Mouse (Mus musculus) lung, embryonic 14.5 days (tissue): ENCODE results near the gene Gucy1a1. TPM values are rescaled to one million over a fixed set of nuclear protein-coding genes. Genes with fewer than 3 reads are reported as not detected.

Experiments used
- ATAC-seq: fragments of 200-750 bp; cut with Nextera tagmentation; 2 replicates; pipeline ENCODE4 v1.8.0; 2017; ENCODE audit warnings: mild to moderate bottlenecking, moderate TSS enrichment, moderate library complexity; ENCODE audit not compliant: insufficient read depth
- DNase-seq: peaks from one replicate; pipeline ENCODE4 v3.0.0-alpha.2; 2015
- H3K27ac ChIP-seq: fragments of 300-500 bp; sonication (generic); 2 replicates; pipeline ENCODE4 v1.5.1; 2014; ENCODE audit warnings: low read depth, mild to moderate bottlenecking, moderate library complexity
- H3K27me3 ChIP-seq: fragments of 300-500 bp; sonication (generic); 2 replicates; pipeline ENCODE4 v1.6.1; 2014; ENCODE audit warnings: low read length, control low read depth; ENCODE audit not compliant: insufficient read depth
- H3K36me3 ChIP-seq: fragments of 300-500 bp; sonication (generic); 2 replicates; pipeline ENCODE4 v1.6.1; 2014; ENCODE audit warnings: control low read depth; ENCODE audit not compliant: insufficient read depth
- H3K4me1 ChIP-seq: fragments of 300-500 bp; sonication (generic); 2 replicates; pipeline ENCODE4 v1.6.1; 2014; ENCODE audit warnings: antibody characterized with exemption, control low read depth; ENCODE audit not compliant: insufficient read depth
- H3K4me2 ChIP-seq: fragments of 300-500 bp; sonication (generic); 2 replicates; pipeline ENCODE4 v1.6.1; 2014; ENCODE audit warnings: mild to moderate bottlenecking
- H3K4me3 ChIP-seq: fragments of 300-500 bp; sonication (generic); 2 replicates; pipeline ENCODE4 v1.5.1; 2014; ENCODE audit warnings: low read depth, low read length
- H3K9ac ChIP-seq: fragments of 300-500 bp; sonication (generic); 2 replicates; pipeline ENCODE4 v1.6.1; 2014
- H3K9me3 ChIP-seq: fragments of 300-500 bp; sonication (generic); 2 replicates; pipeline ENCODE4 v1.6.1; 2016; ENCODE audit warnings: low read depth, low read length, control low read depth
- CTCF ChIP-seq: IDR thresholded peaks from 2 replicates; pipeline ENCODE4 v1.5.1; 2016; ENCODE audit warnings: antibody characterized with exemption, low read depth
- WGBS: fragments of 180-500 bp; shearing (Covaris S2); extraction: QIAGEN DNeasy Blood & Tissue Kit; methylation state at CpG from one replicate; pipeline ENCODE4 v1.1.7; 2014; 5-methylcytosine and 5-hydroxymethylcytosine counted together
- microRNA-seq: library from miRNA; unstranded; fragments of <30 nt; microRNA quantifications from one replicate; pipeline ENCODE4, GENCODE M21; 2016; ENCODE audit warnings: borderline number of aligned reads
- polyA plus RNA-seq: library from polyadenylated mRNA; unstranded; fragments of >200 nt; fragmentation: Nextera tagmentation; extraction: Ambion mirVana; gene quantifications from 2 replicates; pipeline ENCODE4 v1.2.1, GENCODE M21; 2014

Gene Gucy1a1
- polyA plus RNA-seq, 1 experiment from 2014 or later = 111 TPM

DNA sequence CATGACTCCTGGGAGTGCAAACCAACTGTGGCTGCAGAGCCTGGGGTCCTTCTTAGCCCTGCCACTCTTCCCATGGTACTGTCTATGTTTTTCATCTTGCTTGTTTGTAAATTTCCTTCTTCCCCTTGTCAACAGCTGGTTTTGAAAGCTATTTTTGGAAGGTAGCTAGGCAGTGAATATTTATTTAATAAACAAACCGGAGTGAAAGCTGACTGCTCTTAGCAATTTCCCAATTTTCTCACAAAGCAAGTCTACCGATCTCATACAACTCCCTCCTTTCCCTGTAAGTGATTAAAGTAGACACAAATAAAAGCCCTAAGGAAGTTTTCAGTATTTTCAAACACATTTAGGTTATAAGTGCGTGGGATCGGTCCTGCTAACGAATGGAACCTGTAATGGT, 100.7 kb downstream of the Gucy1a1 start:
- Histone ChIP-seq H3K4me2 (no peak overlapping the region), H3K27ac (peak overlapping the region; percentile 55), H3K9me3 (no peaks in the 10 kb centered on the region), H3K36me3 (peaks cover 37% of the 10 kb centered on the region), H3K4me3 (no peak overlapping the region), H3K9ac (no peak overlapping the region), H3K4me1 (peaks cover 24% of the 10 kb centered on the region), H3K27me3 (no peaks in the 10 kb centered on the region)
- no peak for TF ChIP-seq CTCF
- ATAC-seq (0 out of 2 replicates have a peak, but pooled peaks have one; percentile 42), DNase-seq (peak; percentile 65)
- WGBS = 51% methylated on average over 5 of the region's 5 CpGs

DNA sequence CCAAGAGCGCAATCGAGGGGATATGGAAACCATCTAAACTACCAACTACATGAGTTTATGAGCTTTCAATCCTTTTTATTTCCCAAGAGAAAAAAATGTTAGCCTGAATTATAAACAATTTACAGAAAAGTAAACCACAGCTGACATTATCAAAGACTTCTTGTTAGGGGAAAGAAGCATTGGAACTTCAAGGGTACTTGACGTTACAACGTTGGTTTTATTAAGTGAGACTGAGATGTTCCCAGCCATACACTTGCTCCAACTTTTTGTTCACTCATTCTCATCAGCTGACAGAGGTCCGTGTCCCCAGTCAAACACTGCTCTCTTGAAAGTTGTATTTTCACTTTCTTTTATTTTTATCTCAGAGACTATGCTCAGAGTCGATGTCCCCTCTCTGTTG, 101.9 kb downstream of the Gucy1a1 start:
- Histone ChIP-seq H3K9ac (no peak overlapping the region), H3K27me3 (no peaks in the 10 kb centered on the region), H3K4me1 (peaks cover 13% of the 10 kb centered on the region), H3K9me3 (no peaks in the 10 kb centered on the region), H3K27ac (peak overlapping the region; percentile 55), H3K4me3 (no peak overlapping the region), H3K36me3 (peaks cover 48% of the 10 kb centered on the region), H3K4me2 (0 out of 2 replicates have a peak overlapping the region, but pooled peaks have one; percentile 18)
- ATAC-seq = peak; percentile 68
- no peak for TF ChIP-seq CTCF
- 28% methylated on average over 6 of the region's 6 CpGs for WGBS
- peak; percentile 81 for DNase-seq

Small RNAs within 50 kb of the gene (microRNA-seq; reads per million reads assigned to microRNA genes)
- not detected for gene Mir7010

Other genes with a start within 250 kb of the Gucy1a1 start
- 15.0 and 15.3 TPM in 2 replicates for gene Ctso, start 213.2 kb downstream of the Gucy1a1 start, polyA plus RNA-seq
- 3.1 and 3.4 TPM in 2 replicates for gene Tdo2, start 169.6 kb downstream of the Gucy1a1 start, polyA plus RNA-seq
- 0.15 TPM in 1 of 2 replicates, not detected in the other for gene Asic5, start 163.5 kb downstream of the Gucy1a1 start, polyA plus RNA-seq
- gene Gucy1b1, start 71.1 kb downstream of the Gucy1a1 start, polyA plus RNA-seq = 73.5 and 75.6 TPM in 2 replicates
- 7.9 and 9.0 TPM in 2 replicates for gene Map9, start 212.3 kb upstream of the Gucy1a1 start, polyA plus RNA-seq